Mouse (Mus musculus) stomach, postnatal 0 days (tissue): ENCODE measurements at regions not wholly inside any gene's neighbourhood (a gene's known extent, or its start where the extent isn't known, plus 50 kb on each side); places are given as distances from the start of the nearest gene placed in this dataset.

Source experiments
- ATAC-seq: fragments of 200-750 bp; cut with Nextera tagmentation; 2 replicates; pipeline ENCODE4 v1.8.0; 2017; ENCODE audit not compliant: low FRiP score, low TSS enrichment
- DNase-seq: peaks from one replicate; pipeline ENCODE4 v3.0.0-alpha.2; 2016; ENCODE audit warnings: low spot score
- H3K27ac ChIP-seq: fragments of 300-500 bp; sonication (generic); replicated peaks from 2 replicates; pipeline ENCODE4 v1.5.1; 2014; ENCODE audit warnings: mild to moderate bottlenecking, control low read depth
- H3K27me3 ChIP-seq: fragments of 300-500 bp; sonication (generic); 2 replicates; pipeline ENCODE4 v1.6.1; 2014; ENCODE audit warnings: low read length; ENCODE audit not compliant: control insufficient read depth, insufficient read depth
- H3K36me3 ChIP-seq: fragments of 300-500 bp; sonication (generic); 2 replicates; pipeline ENCODE4 v1.6.1; 2014; ENCODE audit warnings: low read length, mixed read lengths; ENCODE audit not compliant: control insufficient read depth, insufficient read depth
- H3K4me1 ChIP-seq: fragments of 300-500 bp; sonication (generic); replicated peaks from 2 replicates; pipeline ENCODE4 v1.6.1; 2014; ENCODE audit warnings: antibody characterized with exemption; ENCODE audit not compliant: control insufficient read depth, insufficient read depth
- H3K4me2 ChIP-seq: fragments of 300-500 bp; sonication (generic); replicated peaks from 2 replicates; pipeline ENCODE4 v1.6.1; 2014; ENCODE audit warnings: low read depth, mild to moderate bottlenecking, control low read depth, moderate library complexity
- H3K4me3 ChIP-seq: fragments of 300-500 bp; sonication (generic); 2 replicates; pipeline ENCODE4 v1.5.1; 2014; ENCODE audit warnings: low read depth, low read length, control low read depth
- H3K9ac ChIP-seq: fragments of 300-500 bp; sonication (generic); 2 replicates; pipeline ENCODE4 v1.6.1; 2014; ENCODE audit warnings: mild to moderate bottlenecking, low read length, control low read depth, mixed read lengths
- H3K9me3 ChIP-seq: fragments of 300-500 bp; sonication (generic); 2 replicates; pipeline ENCODE4 v1.6.1; 2016; ENCODE audit warnings: low read length; ENCODE audit not compliant: control insufficient read depth
- CTCF ChIP-seq: IDR thresholded peaks from 2 replicates; pipeline ENCODE4 v1.5.1; 2016; ENCODE audit warnings: antibody characterized with exemption, low read depth, mild to moderate bottlenecking, moderate library complexity
- EP300 ChIP-seq: optimal IDR thresholded peaks from 2 replicates; pipeline ENCODE3; 2016; ENCODE audit warnings: antibody characterized with exemption
- WGBS: fragments of 180-500 bp; shearing (Covaris S2); extraction: QIAGEN DNeasy Blood & Tissue Kit; methylation state at CpG from one replicate; pipeline ENCODE4 v1.1.7; 2014; 5-methylcytosine and 5-hydroxymethylcytosine counted together

DNA sequence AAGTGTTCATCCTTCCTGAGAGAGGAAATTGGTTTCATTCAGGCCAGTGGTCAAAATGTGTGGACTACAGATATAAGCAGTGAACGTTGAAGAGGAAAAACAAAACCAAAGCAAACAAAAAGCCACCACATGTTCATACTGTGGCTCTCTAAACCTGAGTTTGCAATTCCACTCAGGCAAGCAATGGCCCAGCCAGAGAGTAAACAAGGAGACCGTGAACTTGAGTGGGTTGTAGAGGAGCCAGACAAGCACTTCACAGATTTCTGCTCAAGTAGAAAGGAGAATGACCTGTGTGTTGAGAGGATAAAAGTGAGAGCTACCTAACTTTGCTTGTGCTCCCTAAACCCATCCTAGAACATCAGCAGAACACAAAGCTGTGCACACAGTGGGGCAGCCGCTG is 239.9 kb upstream of the Zbtb20 start:
- Histone ChIP-seq H3K27ac (no peak overlapping the region), H3K36me3 (no peaks in the 10 kb centered on the region), H3K4me2 (no peak overlapping the region), H3K27me3 (no peaks in the 10 kb centered on the region), H3K9me3 (no peaks in the 10 kb centered on the region), H3K4me3 (no peak overlapping the region), H3K4me1 (no peaks in the 10 kb centered on the region), H3K9ac (no peak overlapping the region)
- no peak for ATAC-seq
- 63% methylated on average over 3 of the region's 3 CpGs for WGBS
- no peak for TF ChIP-seq CTCF
- no peak for TF ChIP-seq EP300
- DNase-seq: no peak

DNA sequence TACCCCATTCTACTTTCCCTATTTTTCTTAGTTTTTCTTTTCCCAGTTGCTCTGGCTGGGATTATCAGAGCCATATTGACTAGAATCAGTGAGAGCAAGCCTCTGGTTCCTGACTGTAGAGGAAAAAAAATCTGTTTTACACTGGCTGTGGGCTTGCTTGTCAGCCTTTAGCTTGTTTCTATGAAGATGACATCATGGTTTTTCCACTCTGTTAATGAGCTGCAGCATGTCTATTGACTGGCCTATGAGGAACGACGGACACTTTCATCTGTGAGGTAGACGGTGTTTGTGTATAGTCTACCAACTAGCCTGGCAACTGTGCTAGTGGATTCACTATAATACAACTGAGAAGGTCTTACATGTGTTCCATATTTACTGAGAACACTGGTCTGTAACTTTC is 248.0 kb upstream of the Zbtb20 start:
- H3K27ac ChIP-seq: no peak overlapping the region
- H3K27me3 ChIP-seq: no peaks in the 10 kb centered on the region
- DNase-seq: no peak
- H3K4me1 ChIP-seq: no peaks in the 10 kb centered on the region
- H3K9me3 ChIP-seq: no peaks in the 10 kb centered on the region
- ATAC-seq: no peak
- no peak overlapping the region for H3K4me2 ChIP-seq
- H3K9ac ChIP-seq: no peak overlapping the region
- 76% methylated on average over 3 of the region's 3 CpGs for WGBS
- no peaks in the 10 kb centered on the region for H3K36me3 ChIP-seq
- TF ChIP-seq EP300 (no peak), CTCF (no peak)
- no peak overlapping the region for H3K4me3 ChIP-seq

DNA sequence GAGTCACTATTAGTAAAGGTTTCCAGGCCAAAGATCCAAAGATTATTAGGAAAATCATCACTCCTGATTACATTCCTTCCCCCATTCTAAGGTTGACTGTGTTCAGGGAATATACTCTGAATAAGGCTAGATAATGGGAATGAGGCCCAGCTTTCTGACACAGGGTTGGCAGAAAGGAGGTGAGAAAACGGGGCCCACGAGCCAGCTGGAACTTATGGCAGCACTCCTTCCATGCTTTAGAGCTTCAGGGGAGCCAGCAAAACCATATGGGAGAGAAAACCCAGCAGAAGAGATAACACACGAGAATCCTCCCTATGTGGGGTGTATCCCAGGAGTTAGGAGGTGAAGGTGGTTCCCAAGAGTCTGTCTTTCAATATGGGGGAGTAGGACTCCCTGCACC is 259.8 kb upstream of the Zbtb20 start:
- TF ChIP-seq EP300 (no peak), CTCF (no peak)
- 51% methylated on average over 3 of the region's 3 CpGs for WGBS

DNA sequence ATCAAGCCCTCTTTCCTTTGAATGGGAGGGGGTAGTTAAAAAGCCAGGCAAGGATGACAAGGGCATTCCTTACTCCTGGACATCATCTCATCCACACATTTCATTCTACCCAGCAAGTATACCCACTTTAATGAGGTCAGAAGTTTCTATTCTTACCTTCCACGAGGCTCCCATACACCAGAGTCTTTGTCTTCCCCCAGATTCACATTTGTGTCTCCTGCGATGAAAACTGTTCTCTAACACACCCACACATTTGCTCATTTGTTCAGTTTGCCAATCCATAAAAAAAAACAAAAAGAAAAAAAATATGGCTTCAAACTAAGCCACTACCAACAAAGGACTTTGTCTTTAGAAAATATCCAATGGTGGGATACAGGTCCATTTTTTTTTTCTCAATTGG is 263.7 kb upstream of the Zbtb20 start:
- no peak for TF ChIP-seq EP300
- TF ChIP-seq CTCF: no peak
- no peaks in the 10 kb centered on the region for H3K27me3 ChIP-seq
- ATAC-seq (no peak), DNase-seq (no peak)
- H3K27ac ChIP-seq: no peak overlapping the region
- WGBS: 78% methylated on average over 2 of the region's 2 CpGs
- no peaks in the 10 kb centered on the region for H3K36me3 ChIP-seq
- H3K9ac ChIP-seq: no peak overlapping the region
- no peaks in the 10 kb centered on the region for H3K9me3 ChIP-seq
- H3K4me3 ChIP-seq: no peak overlapping the region
- no peak overlapping the region for H3K4me2 ChIP-seq
- H3K4me1 ChIP-seq: no peaks in the 10 kb centered on the region

More for the DNA sequence above, 259.8 kb upstream of the Zbtb20 start:
- Histone ChIP-seq H3K9ac (no peak overlapping the region), H3K4me2 (no peak overlapping the region), H3K9me3 (no peaks in the 10 kb centered on the region), H3K27me3 (no peaks in the 10 kb centered on the region), H3K36me3 (no peaks in the 10 kb centered on the region), H3K4me3 (no peak overlapping the region), H3K4me1 (no peaks in the 10 kb centered on the region), H3K27ac (no peak overlapping the region)
- ATAC-seq: no peak
- DNase-seq: no peak

DNA sequence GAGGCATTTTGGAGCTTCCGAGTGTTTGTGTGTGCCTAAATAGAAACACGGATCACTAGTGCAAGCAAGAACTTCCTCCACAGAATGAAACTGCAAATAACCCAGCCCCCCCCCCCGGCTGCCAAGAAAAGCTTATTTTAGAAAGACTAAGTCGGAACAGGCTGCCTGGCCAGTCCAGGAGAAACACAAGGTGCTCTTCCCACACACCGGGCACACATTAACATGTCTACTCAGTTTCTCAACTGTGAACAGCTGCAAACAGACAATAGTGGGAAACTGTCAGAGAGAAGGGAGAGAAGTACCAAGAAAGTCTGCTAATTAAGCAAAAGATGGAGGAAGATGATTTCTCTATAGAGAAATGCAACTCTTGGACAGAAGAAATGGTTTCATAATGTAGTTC is 267.3 kb upstream of the Zbtb20 start:
- 58% methylated on average over 5 of the region's 5 CpGs for WGBS
- no peak for ATAC-seq
- Histone ChIP-seq H3K36me3 (no peaks in the 10 kb centered on the region), H3K9me3 (no peaks in the 10 kb centered on the region), H3K27ac (no peak overlapping the region), H3K4me1 (no peaks in the 10 kb centered on the region), H3K4me3 (no peak overlapping the region), H3K4me2 (no peak overlapping the region), H3K27me3 (no peaks in the 10 kb centered on the region), H3K9ac (no peak overlapping the region)
- no peak for DNase-seq
- TF ChIP-seq EP300: no peak
- TF ChIP-seq CTCF: no peak

DNA sequence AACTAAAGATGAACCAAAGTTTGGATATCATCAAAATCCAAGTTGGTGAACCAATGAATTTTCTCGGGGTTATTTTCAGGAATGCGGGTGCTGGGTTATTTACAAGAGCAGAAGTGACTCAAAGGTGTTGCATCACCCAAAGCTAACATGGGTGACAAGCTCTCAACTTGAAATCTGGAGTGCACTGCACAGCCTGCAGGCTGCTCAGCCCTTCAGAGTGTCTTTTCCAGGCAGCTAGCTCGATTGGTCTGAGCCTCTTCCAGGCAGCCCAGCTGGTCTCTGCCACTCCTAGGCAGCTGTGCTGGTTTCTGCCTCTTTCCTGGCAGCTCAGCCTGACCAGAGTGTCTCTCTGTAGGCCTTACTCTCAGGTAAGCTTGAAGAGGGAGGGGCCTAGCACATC is 251.9 kb upstream of the Gap43 start:
- Histone ChIP-seq H3K9ac (no peak overlapping the region), H3K27ac (no peak overlapping the region), H3K4me3 (no peak overlapping the region), H3K36me3 (no peaks in the 10 kb centered on the region), H3K4me2 (no peak overlapping the region), H3K27me3 (no peaks in the 10 kb centered on the region), H3K4me1 (no peaks in the 10 kb centered on the region), H3K9me3 (no peaks in the 10 kb centered on the region)
- ATAC-seq (no peak), DNase-seq (no peak)
- WGBS: 66% methylated on average over 3 of the region's 3 CpGs
- TF ChIP-seq EP300 (no peak), CTCF (no peak)
